Mouse (Mus musculus) stomach, embryonic 16.5 days (tissue): ENCODE measurements around the gene Gripap1. TPM values are rescaled to one million over a fixed set of nuclear protein-coding genes. Genes with fewer than 3 reads are reported as not detected.
"Not testable (repeated sequence)": the region's sequence is repeated elsewhere in the genome, so short reads cannot be mapped to it uniquely, and the experiment has no call there.

Experiments used
- ATAC-seq: fragments of 200-750 bp; cut with Nextera tagmentation; 2 replicates; pipeline ENCODE4 v1.8.0; 2017; ENCODE audit warnings: moderate number of reproducible peaks, moderate TSS enrichment; ENCODE audit not compliant: insufficient read depth, low FRiP score
- H3K27ac ChIP-seq: fragments of 300-500 bp; sonication (generic); 2 replicates; pipeline ENCODE4 v1.5.1; 2014; ENCODE audit warnings: low read length
- H3K27me3 ChIP-seq: fragments of 300-500 bp; sonication (generic); 2 replicates; pipeline ENCODE4 v1.6.1; 2014; ENCODE audit warnings: low read length, control low read depth, mixed read lengths; ENCODE audit not compliant: control insufficient read depth, insufficient read depth
- H3K36me3 ChIP-seq: fragments of 300-500 bp; sonication (generic); 2 replicates; pipeline ENCODE4 v1.6.1; 2014; ENCODE audit warnings: low read length; ENCODE audit not compliant: control insufficient read depth, insufficient read depth
- H3K4me1 ChIP-seq: fragments of 300-500 bp; sonication (generic); 2 replicates; pipeline ENCODE4 v1.6.1; 2014; ENCODE audit warnings: low read length, control low read depth, mixed read lengths; ENCODE audit not compliant: control insufficient read depth, insufficient read depth
- H3K4me2 ChIP-seq: fragments of 300-500 bp; sonication (generic); 2 replicates; pipeline ENCODE4 v1.6.1; 2014; ENCODE audit warnings: low read depth, low read length, mixed read lengths
- H3K4me3 ChIP-seq: fragments of 300-500 bp; sonication (generic); replicated peaks from 2 replicates; pipeline ENCODE4 v1.5.1; 2014; ENCODE audit warnings: mild to moderate bottlenecking, low read length
- H3K9ac ChIP-seq: fragments of 300-500 bp; sonication (generic); 2 replicates; pipeline ENCODE4 v1.6.1; 2014; ENCODE audit warnings: low read length
- H3K9me3 ChIP-seq: fragments of 300-500 bp; sonication (generic); replicated peaks from 2 replicates; pipeline ENCODE4 v1.6.1; 2016; ENCODE audit warnings: low read length, control low read depth; ENCODE audit not compliant: control insufficient read depth
- WGBS: fragments of 180-500 bp; shearing (Covaris S2); extraction: QIAGEN DNeasy Blood & Tissue Kit; methylation state at CpG from one replicate; pipeline ENCODE4 v1.1.7; 2014; 5-methylcytosine and 5-hydroxymethylcytosine counted together
- polyA plus RNA-seq: library from polyadenylated mRNA; unstranded; fragments of >200 nt; fragmentation: Nextera tagmentation; extraction: Ambion mirVana; gene quantifications from 2 replicates; pipeline ENCODE4 v1.2.1, GENCODE M21; 2015

Gripap1 gene
- polyA plus RNA-seq, 1 experiment from 2014 or later = 42.4 TPM

- 96% methylated on average over 2 of the region's 2 CpGs for WGBS
- not testable (repeated sequence) for H3K4me3 ChIP-seq, H3K9me3 ChIP-seq, H3K4me1 ChIP-seq, ATAC-seq, H3K4me2 ChIP-seq, H3K9ac ChIP-seq, H3K27ac ChIP-seq, H3K36me3 ChIP-seq, H3K27me3 ChIP-seq
Measured at GRCm38 (mm10) chrX:7802157-7802556, 12.6 kb downstream of the Gripap1 start.

- not testable (repeated sequence) for H3K4me1 ChIP-seq, H3K36me3 ChIP-seq, H3K4me2 ChIP-seq, H3K27me3 ChIP-seq, H3K4me3 ChIP-seq, H3K9ac ChIP-seq, ATAC-seq, H3K27ac ChIP-seq, H3K9me3 ChIP-seq
- WGBS = 50% methylated on average over 8 of the region's 8 CpGs
Measured at GRCm38 (mm10) chrX:7815016-7815415, 25.5 kb downstream of the Gripap1 start.

- Histone ChIP-seq H3K4me3 (peak within 1 kb of the TSS; percentile 50), H3K27ac (no peak within 1 kb of the TSS), H3K27me3 (no peaks in the 10 kb centered on the region), H3K9me3 (no peaks in the 10 kb centered on the region), H3K9ac (peak within 1 kb of the TSS; percentile 57), H3K4me1 (no peaks in the 10 kb centered on the region), H3K36me3 (no peaks in the 10 kb centered on the region), H3K4me2 (peak within 1 kb of the TSS; percentile 64)
- ATAC-seq = peak; percentile 76
- 12% methylated on average over 22 of the region's 24 CpGs for WGBS
Measured at GRCm38 (mm10) chrX:7821865-7822779, 32.6 kb downstream of the Gripap1 start, which contains the start of gene Kcnd1. Gene Kcnd1 (plus strand): TSS chrX:7822289.

GRCm38 (mm10) chrX:7837146-7837545 lies 47.6 kb downstream of the Gripap1 start:
- Histone ChIP-seq H3K4me2 (no peak overlapping the region), H3K9ac (no peak overlapping the region), H3K9me3 (no peaks in the 10 kb centered on the region), H3K4me1 (no peaks in the 10 kb centered on the region), H3K36me3 (no peaks in the 10 kb centered on the region), H3K27me3 (no peaks in the 10 kb centered on the region), H3K27ac (no peak overlapping the region), H3K4me3 (no peak overlapping the region)
- no peak for ATAC-seq
- WGBS = 60% methylated on average over 1 of the region's 1 CpGs

- WGBS = 13% methylated on average over 7 of the region's 7 CpGs
- H3K4me1 ChIP-seq = 0 out of 2 replicates have a peak, but pooled peaks cover 5% of the 10 kb centered on the region
- H3K9ac ChIP-seq = no peak overlapping the region
- ATAC-seq = no peak
- H3K9me3 ChIP-seq = no peaks in the 10 kb centered on the region
- peak overlapping the region; percentile 41 for H3K4me3 ChIP-seq
- H3K27me3 ChIP-seq = no peaks in the 10 kb centered on the region
- H3K27ac ChIP-seq = peak overlapping the region; percentile 71
- H3K36me3 ChIP-seq = no peaks in the 10 kb centered on the region
- H3K4me2 ChIP-seq = peak overlapping the region; percentile 53
Measured at GRCm38 (mm10) chrX:7840842-7841162, 51.2 kb downstream of the Gripap1 start.

GRCm38 (mm10) chrX:7841163-7842162 lies 51.9 kb downstream of the Gripap1 start, which contains the start of gene Otud5:
Gene Otud5 (plus strand): TSS chrX:7841364.
- H3K27me3 ChIP-seq = no peaks in the 10 kb centered on the region
- H3K4me1 ChIP-seq = 0 out of 2 replicates have a peak, but pooled peaks cover 5% of the 10 kb centered on the region
- peak within 1 kb of the TSS; percentile 67 for H3K4me3 ChIP-seq
- WGBS = 13% methylated on average over 74 of the region's 74 CpGs
- no peaks in the 10 kb centered on the region for H3K36me3 ChIP-seq
- no peaks in the 10 kb centered on the region for H3K9me3 ChIP-seq
- peak within 1 kb of the TSS; percentile 90 for H3K9ac ChIP-seq
- peak; percentile 97 for ATAC-seq
- peak within 1 kb of the TSS; percentile 62 for H3K4me2 ChIP-seq
- H3K27ac ChIP-seq = peak within 1 kb of the TSS; percentile 95

GRCm38 (mm10) chrX:7842318-7842717 lies 52.8 kb downstream of the Gripap1 start:
- Histone ChIP-seq H3K4me2 (peak overlapping the region; percentile 62), H3K4me1 (0 out of 2 replicates have a peak, but pooled peaks cover 5% of the 10 kb centered on the region), H3K9ac (peak overlapping the region; percentile 90), H3K27me3 (no peaks in the 10 kb centered on the region), H3K9me3 (no peaks in the 10 kb centered on the region), H3K36me3 (no peaks in the 10 kb centered on the region), H3K4me3 (peak overlapping the region; percentile 67), H3K27ac (peak overlapping the region; percentile 88)
- ATAC-seq = no peak
- WGBS = 14% methylated on average over 37 of the region's 42 CpGs

GRCm38 (mm10) chrX:7847845-7848244 lies 58.3 kb downstream of the Gripap1 start:
- 70% methylated on average over 2 of the region's 2 CpGs for WGBS
- no peak overlapping the region for H3K4me2 ChIP-seq
- H3K9ac ChIP-seq = no peak overlapping the region
- no peak overlapping the region for H3K27ac ChIP-seq
- H3K4me3 ChIP-seq = no peak overlapping the region
- no peaks in the 10 kb centered on the region for H3K27me3 ChIP-seq
- 0 out of 2 replicates have a peak, but pooled peaks cover 5% of the 10 kb centered on the region for H3K4me1 ChIP-seq
- H3K36me3 ChIP-seq = no peaks in the 10 kb centered on the region
- no peak for ATAC-seq
- H3K9me3 ChIP-seq = no peaks in the 10 kb centered on the region
